Mouse (Mus musculus) gastrocnemius, adult 2 months (tissue): ENCODE results near the gene Gm28897. TPM values are rescaled to one million over a fixed set of nuclear protein-coding genes. Genes with fewer than 3 reads are reported as not detected.
"Not testable (repeated sequence)": the region's sequence is repeated elsewhere in the genome, so short reads cannot be mapped to it uniquely, and the experiment has no call there.

ENCODE experiments used
- DNase-seq: peaks from one replicate; pipeline ENCODE4 v3.0.0; 2022
- H3K27ac ChIP-seq: fragments of 200-600 bp; 2 replicates; pipeline ENCODE4 v1.8.1; 2022; ENCODE audit warnings: mild to moderate bottlenecking
- H3K4me3 ChIP-seq: fragments of 200-600 bp; 2 replicates; pipeline ENCODE4 v1.8.1; 2022; ENCODE audit warnings: mild to moderate bottlenecking, moderate library complexity
- intact Hi-C: fragments of 180-260 bp; cut with DNase I; formaldehyde crosslinking; loops from one replicate; pipeline ENCODE4 v1.15.1; 2025
- long read RNA-seq, 2 experiments: library from polyadenylated mRNA; stranded (forward); transcript quantifications; one replicate each; pipeline ENCODE4 v2.0.0; 2021
- total RNA-seq, 2 experiments: library from RNA; stranded (reverse); gene quantifications; 2 replicates each; pipeline ENCODE4 v1.2.3; 2021

Gene Gm28897
- not detected for total RNA-seq
- long read RNA-seq, experiment 1 = 0 reads
- long read RNA-seq, experiment 2 = 0 reads

- H3K27ac ChIP-seq, intact Hi-C loops, DNase-seq, H3K4me3 ChIP-seq: not testable (repeated sequence)
Measured at GRCm38 (mm10) chrY:80926695-80927094, at the start of gene Gm28897. Gene Gm28897 (plus strand): TSS chrY:80926995.
